Mouse (Mus musculus): ENCODE data around the gene Cxcr5. TPM values are rescaled to one million over a fixed set of nuclear protein-coding genes. Genes with fewer than 3 reads are reported as not detected.

Cxcr5 gene
- total RNA-seq, 2 experiments from 2014 or later: 0.22 to 0.47 TPM

GRCm38 (mm10) chr9:44510872-44511601 is 50.6 kb downstream of the Cxcr5 start:
- DNase-seq: peak; percentile 66 to 78
- intact Hi-C loops (cut with DNase I): loop anchor here (2.0 kb wide), 1 partner anchor 94 kb away; the partner anchor contains the start of gene Ddx6

- DNase-seq: no peak
- intact Hi-C loops (cut with DNase I): loop anchor here (2.0 kb wide), 1 partner anchor 94 kb away; the partner anchor contains the start of gene Ddx6
These were observed 51.3 kb downstream of the Cxcr5 start for GRCm38 (mm10) chr9:44510355-44510871.

- intact Hi-C loops (cut with DNase I): loop anchor here (2.0 kb wide), 1 partner anchor 95 kb away; the partner anchor contains the start of gene Ddx6
- DNase-seq: peak; percentile 91 to 96
These were observed 52.0 kb downstream of the Cxcr5 start for GRCm38 (mm10) chr9:44509487-44510354.

DNA sequence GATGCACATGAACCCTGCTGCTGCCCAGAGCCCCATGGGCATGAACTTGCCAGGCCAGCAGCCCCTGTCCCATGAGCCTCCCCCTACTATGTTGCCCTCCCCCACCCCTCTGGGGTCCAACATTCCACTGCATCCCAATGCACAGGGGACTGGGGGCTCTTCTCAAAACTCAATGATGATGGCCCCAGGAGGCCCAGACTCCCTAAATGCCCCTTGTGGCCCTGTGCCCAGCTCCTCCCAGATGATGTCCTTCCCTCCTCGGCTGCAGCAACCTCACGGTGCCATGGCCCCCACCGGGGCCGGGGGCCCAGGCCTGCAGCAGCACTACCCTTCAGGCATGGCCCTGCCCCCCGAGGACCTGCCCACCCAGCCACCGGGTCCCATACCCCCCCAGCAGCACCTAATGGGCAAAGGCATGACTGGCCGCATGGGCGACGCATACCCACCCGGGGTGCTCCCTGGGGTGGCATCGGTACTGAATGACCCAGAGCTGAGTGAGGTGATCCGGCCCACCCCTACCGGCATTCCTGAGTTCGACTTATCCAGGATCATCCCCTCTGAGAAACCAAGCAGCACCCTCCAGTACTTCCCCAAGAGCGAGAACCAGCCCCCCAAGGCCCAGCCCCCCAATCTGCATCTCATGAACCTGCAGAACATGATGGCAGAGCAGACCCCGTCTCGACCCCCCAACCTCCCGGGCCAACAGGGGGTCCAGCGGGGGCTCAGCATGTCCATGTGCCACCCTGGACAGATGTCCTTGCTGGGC is 52.8 kb downstream of the Cxcr5 start:
- intact Hi-C loops (cut with DNase I): no loop called here
- DNase-seq: no peak

DNA sequence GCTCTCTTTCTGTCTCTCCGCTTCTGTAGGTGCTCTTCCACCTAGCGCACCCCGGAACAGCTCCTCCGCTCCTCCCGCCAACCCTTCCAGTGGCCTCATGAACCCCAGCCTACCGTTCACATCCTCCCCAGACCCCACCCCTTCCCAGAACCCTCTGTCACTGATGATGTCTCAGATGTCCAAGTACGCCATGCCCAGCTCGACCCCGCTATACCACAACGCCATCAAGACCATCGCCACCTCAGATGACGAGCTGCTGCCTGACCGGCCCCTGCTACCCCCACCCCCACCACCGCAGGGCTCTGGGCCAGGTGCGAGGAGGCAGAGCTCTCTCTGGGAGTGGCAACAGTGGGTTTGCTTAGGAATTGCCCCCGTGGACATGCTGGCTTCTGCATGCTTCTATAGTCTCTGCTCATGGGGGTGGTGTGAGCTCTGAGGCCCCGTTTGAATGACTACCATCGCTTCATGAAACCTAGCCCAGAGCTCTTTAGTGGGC is 53.5 kb downstream of the Cxcr5 start:
- DNase-seq: no peak
- intact Hi-C loops (cut with DNase I): no loop called here

GRCm38 (mm10) chr9:44507345-44507744 is 54.3 kb downstream of the Cxcr5 start:
- no peak for DNase-seq
- intact Hi-C loops (cut with DNase I): no loop called here

DNA sequence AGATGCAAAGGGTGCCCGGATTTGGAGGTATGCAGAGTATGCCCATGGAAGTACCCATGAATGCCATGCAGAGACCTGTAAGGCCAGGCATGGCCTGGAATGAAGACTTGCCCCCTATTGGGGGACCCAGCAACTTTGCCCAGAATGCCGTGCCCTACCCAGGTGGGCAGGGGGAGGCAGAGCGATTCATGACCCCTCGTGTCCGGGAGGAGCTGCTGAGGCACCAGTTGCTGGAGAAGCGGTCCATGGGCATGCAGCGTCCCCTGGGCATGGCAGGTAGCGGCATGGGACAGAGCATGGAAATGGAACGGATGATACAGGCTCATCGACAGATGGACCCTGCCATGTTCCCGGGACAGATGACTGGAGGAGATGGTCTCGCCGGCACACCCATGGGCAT is 55.1 kb downstream of the Cxcr5 start:
- no peak for DNase-seq
- intact Hi-C loops (cut with DNase I): no loop called here

GRCm38 (mm10) chr9:44505824-44506467 is 55.7 kb downstream of the Cxcr5 start:
- DNase-seq: no peak
- intact Hi-C loops (cut with DNase I): no loop called here

DNA sequence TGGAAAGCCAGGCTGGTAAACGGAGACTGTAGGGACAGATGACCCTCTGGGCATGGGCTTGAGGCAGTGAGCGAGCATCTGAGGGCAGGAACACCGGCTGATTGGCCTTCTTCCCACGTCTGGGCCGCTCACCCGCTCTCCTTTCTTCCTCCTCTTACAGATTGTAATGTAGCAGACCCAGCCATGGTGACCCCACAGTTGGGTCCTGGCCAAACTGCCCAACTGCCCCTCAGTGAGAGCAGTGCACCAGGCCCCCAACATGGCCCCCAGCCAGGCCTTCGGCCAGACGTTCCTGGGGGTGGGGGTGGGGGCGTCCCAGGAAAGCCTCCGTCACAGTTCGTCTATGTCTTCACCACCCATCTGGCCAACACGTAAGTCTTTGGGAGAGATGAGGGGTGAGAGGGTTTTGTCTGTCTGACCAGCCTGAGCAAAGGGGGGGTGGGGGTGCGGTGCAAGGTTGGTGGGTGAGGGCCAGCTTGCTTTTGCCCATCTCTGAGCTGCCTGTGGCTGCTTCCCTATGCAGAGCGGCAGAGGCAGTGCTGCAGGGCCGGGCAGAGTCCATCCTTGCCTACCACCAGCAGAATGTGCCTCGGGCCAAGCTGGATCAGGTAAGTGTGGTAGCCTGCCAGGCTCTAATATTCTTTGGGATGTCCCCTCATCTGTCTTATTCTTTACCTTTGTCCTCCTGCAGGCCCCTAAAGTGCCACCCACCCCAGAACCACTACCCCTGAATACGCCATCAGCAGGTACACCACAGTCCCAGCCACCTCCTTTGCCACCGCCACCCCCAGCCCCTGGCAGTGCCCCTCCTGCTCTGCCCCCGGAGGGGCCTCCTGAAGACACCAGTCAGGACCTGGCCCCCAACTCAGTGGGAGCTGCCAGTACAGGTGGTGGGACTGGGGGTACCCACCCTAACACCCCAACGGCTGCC is 56.5 kb downstream of the Cxcr5 start:
- intact Hi-C loops (cut with DNase I): no loop called here
- DNase-seq: no peak

DNA sequence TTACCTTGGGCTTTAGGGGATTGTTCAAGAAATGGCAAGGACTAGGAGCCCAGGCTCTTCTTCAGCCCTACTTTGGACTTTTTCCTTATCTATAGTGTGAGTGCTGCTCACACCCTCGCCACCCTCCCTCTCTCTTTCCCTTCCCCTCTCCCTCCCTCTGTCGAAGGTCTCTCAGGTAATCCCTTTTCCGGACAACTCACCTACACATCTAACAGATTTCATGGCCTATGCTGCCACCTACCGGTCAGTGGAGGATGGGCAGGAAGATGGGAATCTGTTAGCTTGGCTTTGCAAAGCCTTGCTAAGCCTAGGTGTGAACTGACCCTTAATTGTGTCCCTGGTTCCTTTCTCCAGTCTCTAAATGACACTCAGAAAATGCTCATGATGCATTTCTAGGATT is 59.7 kb downstream of the Cxcr5 start:
- intact Hi-C loops (cut with DNase I): loop anchor here (1.0 to 2.0 kb wide), 3 partner anchors 22 to 151 kb away; partner anchors contain the start of gene Upk2
- peak; percentile 86 to 88 for DNase-seq

GRCm38 (mm10) chr9:44501206-44501879 is 60.3 kb downstream of the Cxcr5 start:
- DNase-seq: peak in 1 of 2 experiments; percentile 14
- intact Hi-C loops (cut with DNase I): no loop called here

- DNase-seq: peak in 1 of 2 experiments; percentile 4
- intact Hi-C loops (cut with DNase I): no loop called here
These were observed 61.0 kb downstream of the Cxcr5 start for GRCm38 (mm10) chr9:44500638-44501175.

DNA sequence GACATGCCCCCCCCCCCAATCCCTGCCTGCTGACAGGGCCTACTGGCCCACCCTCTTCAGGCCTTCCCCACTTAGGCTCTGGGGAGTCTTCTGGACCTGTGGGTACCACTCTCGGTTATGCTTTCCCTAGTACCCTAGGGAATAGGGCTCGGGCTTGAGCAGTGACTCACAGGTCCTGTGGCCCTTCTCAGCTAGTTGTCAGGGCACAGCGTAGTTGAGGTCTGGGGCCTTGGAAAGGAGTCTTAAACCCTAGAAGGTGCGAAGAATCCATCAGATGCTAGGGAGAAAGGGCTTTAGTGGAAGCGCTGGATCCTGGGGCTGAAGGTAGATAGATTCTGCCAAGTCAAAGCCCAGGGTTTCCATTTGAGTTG is 61.5 kb downstream of the Cxcr5 start:
- DNase-seq: peak; percentile 16 to 50
- intact Hi-C loops (cut with DNase I): no loop called here

GRCm38 (mm10) chr9:44499356-44500162 is 62.1 kb downstream of the Cxcr5 start:
- intact Hi-C loops (cut with DNase I): no loop called here

GRCm38 (mm10) chr9:44498421-44499355 is 63.0 kb downstream of the Cxcr5 start:
- intact Hi-C loops (cut with DNase I): loop anchor here (1.0 kb wide), 1 partner anchor 15 kb away; no protein-coding TSS in a partner anchor

More at GRCm38 (mm10) chr9:44499356-44500162, 62.1 kb downstream of the Cxcr5 start:
- peak; percentile 55 to 75 for DNase-seq

More at GRCm38 (mm10) chr9:44498421-44499355, 63.0 kb downstream of the Cxcr5 start:
- DNase-seq: peak; percentile 74 to 83

Data from heart, postnatal 36 days (tissue).